Mouse (Mus musculus) adrenal gland, adult 8-10 months (tissue): ENCODE data around the gene Tlk2. TPM values are rescaled to one million over a fixed set of nuclear protein-coding genes. Genes with fewer than 3 reads are reported as not detected.

Source experiments
- DNase-seq: peaks from one replicate; pipeline ENCODE4 v3.0.0; 2022
- total RNA-seq, 4 experiments: library from RNA; stranded (reverse); gene quantifications; 2 replicates each; pipeline ENCODE4 v1.2.4; 2022

Tlk2 gene
- total RNA-seq, 4 experiments from 2014 or later, result 44.2 to 59.4 (median 50.1) TPM

DNA sequence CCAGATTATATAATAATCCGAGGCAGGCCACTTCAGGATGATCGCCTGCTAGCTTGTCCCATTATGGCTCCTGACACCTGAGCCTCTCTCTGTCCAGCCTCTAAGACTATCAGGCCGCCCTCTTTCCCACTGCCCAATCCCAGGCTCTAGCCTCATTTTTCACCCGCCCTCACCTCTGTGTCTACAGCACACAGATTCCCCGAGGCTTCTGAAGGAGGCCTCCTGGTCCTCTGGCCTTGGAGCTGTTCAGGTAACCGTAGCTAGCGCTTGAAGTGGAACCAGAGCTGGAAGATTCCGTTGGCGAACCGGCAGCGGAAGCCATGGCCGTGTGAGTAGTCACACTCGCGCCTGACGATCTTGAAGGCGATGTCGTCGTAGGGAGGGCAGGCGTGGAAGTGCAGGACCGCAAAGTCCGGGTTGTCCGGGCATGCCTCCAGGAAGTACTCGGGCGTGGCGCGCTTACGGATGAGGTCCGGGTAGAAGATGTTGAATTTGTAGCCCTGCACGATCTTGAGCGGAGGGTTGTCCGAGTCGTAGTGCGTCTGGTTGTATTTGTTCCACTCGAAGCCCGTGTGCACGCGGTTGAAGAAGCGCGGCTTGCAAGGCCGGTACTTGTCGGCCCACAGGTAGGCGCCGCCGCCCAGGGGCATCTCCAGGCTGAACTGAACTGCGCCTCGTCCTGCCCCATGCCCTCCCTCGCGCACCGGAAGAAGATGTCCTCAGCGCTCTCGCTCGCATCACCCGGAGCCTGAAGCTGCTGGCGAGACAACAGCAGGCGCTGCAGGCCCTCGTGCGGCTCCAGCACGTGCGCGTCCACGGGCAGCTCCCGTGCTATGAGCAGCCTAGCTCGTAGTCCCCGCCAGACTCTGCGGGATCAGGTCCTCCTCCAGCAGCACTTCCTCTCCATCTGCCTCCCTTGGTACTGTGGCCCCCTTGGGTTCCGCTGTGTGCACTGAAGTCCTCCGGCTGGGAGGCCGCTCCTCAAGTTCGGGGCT lies 13.8 kb upstream of the Tlk2 start:
- no peak for DNase-seq

GRCm38 (mm10) chr11:105166780-105167179 lies 11.8 kb upstream of the Tlk2 start:
- no peak for DNase-seq

DNA sequence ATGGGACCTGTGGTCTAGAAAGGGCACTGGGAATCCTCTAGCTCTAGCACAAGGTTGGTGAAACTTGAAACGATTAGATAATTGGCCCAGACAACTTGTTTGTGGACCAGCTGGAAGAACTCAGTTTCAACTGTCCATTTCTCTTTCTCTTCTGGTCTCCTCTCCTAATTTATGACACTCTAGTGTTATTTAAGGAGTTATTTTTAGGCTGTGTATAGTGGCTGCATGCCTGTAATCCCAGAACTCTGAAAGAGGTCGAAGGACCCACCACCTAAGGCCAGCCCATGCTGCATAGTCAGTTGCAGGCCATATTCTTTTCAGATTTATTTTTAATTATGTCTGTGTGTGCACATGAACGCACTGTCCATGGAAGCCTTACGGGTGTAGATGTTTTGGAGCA lies 916 bp downstream of the Tlk2 start:
- DNase-seq, result no peak

GRCm38 (mm10) chr11:105180471-105181091 lies 2.0 kb downstream of the Tlk2 start:
- DNase-seq, result peak; percentile 34

DNA sequence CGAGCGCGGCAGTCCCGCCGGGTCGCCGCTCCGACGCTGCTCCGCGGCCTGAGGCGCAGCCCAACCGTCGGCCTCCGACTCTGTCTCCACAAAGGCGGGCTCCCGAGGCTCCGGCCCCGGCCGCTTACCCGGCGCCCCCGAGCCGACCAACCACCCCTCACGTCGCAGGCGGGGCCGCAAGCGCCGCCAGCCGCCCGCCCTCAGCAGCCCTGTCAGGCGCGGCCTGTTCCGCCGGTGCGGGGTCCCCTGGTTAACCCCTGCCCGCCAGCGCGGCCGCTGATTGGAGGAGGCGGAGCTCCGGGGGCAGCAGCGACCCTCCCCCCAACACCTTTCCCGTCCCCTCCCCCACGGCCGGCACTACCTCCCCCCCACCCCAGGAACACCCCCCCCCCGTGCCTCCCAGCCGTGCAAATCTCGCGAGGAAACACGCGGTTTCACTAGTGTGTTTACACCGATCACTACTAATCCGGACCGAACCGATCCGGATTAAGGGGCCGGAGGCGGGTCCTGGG lies 2.6 kb downstream of the Tlk2 start:
- DNase-seq, result peak; percentile 79

- peak; percentile 25 for DNase-seq
Measured at GRCm38 (mm10) chr11:105181689-105182460, 3.3 kb downstream of the Tlk2 start.

DNA sequence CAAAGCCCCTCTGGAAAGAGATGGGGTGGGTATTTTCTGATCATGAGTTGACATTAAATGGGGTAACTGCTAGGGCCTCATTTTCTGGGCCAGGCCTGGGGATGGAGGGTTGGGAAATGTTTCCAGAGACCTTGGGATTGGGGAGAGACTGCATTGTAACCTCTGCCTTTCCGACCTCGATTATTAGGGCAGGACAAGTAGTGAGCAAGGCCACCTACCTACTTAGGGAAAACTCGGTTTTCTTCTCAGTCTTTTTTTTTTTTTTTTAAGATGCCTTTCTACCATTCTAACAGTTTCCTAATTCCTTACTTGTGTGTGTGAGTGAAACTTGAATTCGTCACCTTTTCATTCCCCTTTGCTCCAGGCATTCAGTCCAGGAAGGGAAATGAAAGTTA lies 3.9 kb downstream of the Tlk2 start:
- DNase-seq, result peak; percentile 37

DNA sequence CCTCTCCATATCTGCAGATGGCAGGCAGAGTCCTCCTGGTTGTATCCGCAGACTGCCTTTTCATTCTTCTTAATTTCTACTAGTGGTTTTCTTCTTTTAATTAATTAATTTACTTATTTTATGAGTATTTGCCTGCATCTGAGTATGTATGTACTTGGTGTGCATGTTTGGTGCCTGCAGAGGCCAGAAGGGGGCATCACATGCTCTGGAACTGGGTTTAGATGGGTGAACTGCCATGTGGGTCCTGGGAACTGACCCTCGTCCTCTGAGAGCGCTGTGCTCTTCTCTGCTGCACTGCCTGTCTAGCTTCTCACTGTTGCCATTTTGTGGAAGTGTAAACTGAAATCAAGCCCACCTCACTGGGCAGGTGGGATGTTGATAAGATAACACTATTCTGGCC lies 6.1 kb downstream of the Tlk2 start:
- no peak for DNase-seq

DNA sequence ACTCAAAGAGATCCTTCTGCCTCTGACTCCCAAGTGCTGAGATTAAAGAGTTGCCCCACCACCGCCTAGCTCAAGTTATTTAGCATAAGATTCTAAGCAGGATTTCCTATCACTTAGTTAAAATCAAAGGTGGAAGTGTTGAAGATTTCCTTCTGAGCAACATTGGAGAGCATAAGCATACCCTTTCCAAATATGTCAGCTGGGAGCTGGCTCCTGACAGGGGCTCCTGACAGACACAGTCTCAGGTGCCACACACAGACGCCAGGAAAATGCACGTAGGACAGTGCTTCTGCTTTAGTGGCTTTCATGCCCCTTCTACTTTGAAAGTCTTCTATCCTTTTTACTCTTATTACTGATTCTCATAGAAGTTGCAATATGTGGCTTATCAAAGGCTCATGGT lies 13.6 kb downstream of the Tlk2 start:
- DNase-seq, result no peak

DNA sequence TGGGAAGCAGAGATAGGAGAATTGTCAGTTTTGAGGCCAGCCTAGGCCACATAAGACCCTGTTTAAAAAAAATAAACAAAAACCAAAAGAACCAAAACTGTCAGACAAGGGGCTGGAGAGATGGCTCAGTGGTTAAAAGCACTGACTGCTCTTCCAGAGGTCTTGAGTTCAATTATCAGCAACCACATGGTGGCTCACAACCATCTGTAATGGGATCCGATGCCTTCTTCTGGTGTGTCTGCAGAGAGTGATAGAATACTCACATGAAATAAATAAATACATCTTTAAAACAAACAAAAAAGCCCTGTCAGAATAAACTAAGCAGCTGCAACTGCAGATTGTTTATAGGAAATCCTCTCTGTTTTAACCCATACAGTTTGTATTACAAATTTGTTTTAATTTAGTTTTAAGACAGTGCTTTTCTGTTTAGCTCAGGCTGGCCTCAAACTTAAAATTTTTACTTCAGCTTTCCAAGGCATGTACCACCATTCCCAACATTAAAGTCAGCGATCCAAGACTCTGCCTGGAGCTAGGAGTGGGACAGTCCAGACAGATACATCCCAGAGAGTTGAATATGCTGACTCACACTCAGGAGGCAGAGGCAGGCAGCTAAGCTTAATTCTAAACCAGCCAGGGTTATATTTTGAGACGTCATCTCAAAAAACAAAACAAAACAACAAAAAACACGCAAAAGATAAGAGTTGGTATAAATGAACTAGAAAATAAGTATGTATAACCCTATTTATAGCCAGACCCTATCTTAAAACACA lies 18.5 kb downstream of the Tlk2 start:
- no peak for DNase-seq

GRCm38 (mm10) chr11:105202403-105202802 lies 23.8 kb downstream of the Tlk2 start:
- DNase-seq, result no peak

DNA sequence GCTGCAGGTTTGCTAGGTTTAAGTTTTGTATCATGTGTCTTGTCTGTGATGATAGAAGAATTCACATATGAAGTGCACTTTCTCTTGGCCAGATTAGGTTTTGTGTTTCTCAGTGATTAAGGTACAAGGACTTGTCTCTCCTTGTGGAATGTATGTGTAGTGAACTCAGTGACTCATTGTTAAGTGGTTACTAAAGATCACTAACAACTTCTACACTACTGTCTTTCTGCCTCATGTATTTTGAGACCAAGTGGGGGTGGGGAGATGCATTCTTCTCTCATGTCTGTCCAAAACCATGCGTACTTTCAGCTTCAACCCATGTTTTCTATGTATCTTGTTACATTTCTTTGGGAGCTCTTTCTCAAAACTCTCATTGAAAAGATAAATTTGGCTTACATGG lies 31.4 kb downstream of the Tlk2 start:
- no peak for DNase-seq

- no peak for DNase-seq
Measured at GRCm38 (mm10) chr11:105214257-105214656, 35.6 kb downstream of the Tlk2 start.

GRCm38 (mm10) chr11:105217771-105218170 lies 39.2 kb downstream of the Tlk2 start:
- no peak for DNase-seq

DNA sequence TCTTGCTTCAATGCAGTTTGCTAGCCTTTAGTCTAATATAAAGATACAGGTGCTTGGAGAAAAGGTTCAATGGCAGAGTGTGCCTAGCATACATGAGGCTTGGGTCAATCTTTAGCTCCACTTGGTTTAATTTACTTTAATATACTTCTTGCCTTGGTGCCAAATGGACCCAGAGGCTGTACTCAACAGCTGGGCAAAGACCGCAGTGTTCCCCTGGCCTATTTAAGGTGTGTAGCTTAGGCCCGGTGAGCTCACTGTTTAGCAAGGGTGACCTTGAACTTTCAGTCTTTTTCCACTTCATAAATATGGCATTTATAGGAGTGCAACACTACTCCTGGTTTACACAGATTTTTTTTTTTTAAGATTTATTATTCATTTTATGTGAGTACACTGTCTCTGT lies 55.9 kb downstream of the Tlk2 start:
- DNase-seq, result no peak

- DNase-seq, result no peak
Measured at GRCm38 (mm10) chr11:105240991-105241390, 62.4 kb downstream of the Tlk2 start.

- no peak for DNase-seq
Measured at GRCm38 (mm10) chr11:105246369-105246768, 67.8 kb downstream of the Tlk2 start.

DNA sequence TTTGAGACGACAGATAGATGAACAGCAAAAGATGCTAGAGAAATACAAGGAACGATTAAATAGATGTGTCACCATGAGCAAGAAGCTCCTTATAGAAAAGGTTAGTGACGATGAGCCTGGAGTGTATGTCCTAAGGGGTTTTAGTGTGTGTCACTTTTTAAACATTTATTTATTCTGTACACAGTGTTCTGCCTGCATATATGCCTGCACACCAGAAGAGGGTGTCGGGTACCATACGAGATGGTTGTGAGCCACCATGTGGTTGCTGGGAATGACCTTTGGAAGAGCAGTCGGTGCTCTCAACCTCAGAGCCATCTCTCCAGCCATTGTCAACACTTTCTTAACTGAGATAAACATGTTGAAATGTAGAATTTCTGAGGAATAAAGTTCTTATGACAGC lies 68.2 kb downstream of the Tlk2 start:
- DNase-seq, result no peak

DNA sequence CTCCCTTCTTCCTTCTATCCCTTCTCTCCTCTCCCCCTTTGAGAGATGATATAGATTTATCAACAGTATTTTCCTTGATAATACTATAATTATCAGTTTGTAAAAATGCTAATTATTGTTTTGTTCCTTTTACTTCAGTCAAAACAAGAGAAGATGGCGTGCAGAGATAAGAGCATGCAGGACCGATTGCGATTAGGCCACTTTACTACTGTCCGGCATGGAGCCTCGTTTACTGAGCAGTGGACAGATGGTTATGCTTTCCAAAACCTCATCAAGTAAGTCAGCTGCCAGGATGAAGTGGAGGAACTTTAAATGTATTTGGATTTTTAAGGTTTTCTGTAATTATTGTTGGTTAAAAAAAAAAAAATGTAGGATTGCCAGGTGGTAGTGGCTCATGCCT lies 68.7 kb downstream of the Tlk2 start:
- no peak for DNase-seq

- no peak for DNase-seq
Measured at GRCm38 (mm10) chr11:105259733-105260132, 81.1 kb downstream of the Tlk2 start.

- no peak for DNase-seq
Measured at GRCm38 (mm10) chr11:105261116-105261515, 82.5 kb downstream of the Tlk2 start.
